Mouse (Mus musculus): ENCODE results near the gene Il23a. TPM values are rescaled to one million over a fixed set of nuclear protein-coding genes. Genes with fewer than 3 reads are reported as not detected.
A peak's percentile ranks its signal among the peaks of the same experiment; 100 is the strongest.

The Il23a gene
- total RNA-seq, 2 experiments from 2014 or later: 0.27 TPM; not detected in 1

DNA sequence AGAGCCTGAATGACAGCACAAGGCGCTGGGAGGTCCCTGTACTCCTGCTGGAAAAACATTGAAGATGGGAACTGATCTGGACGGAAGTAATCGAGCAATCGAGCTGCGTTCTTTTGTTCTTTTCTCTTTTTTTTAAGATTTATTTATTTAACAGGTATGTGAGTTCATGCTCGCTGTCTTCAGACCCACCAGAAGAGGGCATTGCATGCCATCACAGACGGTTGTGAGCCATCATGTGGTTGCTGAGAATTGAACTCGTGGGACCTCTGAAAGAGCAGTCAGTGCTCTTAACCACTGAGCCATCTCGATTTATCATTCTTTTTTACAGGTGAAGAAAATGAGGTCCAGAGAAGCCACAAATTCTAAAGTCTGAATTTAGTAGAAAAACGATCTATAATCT is 29.1 kb upstream of the Il23a start:
- peak; percentile 47 for TF ChIP-seq CTCF (conservative IDR thresholded peaks at IDR 0.05)
- H3K4me3 ChIP-seq: no peak overlapping the region
- no peak overlapping the region for H3K27ac ChIP-seq
- no peak for DNase-seq (ENCODE audit: low spot score in 2 of 2)

DNA sequence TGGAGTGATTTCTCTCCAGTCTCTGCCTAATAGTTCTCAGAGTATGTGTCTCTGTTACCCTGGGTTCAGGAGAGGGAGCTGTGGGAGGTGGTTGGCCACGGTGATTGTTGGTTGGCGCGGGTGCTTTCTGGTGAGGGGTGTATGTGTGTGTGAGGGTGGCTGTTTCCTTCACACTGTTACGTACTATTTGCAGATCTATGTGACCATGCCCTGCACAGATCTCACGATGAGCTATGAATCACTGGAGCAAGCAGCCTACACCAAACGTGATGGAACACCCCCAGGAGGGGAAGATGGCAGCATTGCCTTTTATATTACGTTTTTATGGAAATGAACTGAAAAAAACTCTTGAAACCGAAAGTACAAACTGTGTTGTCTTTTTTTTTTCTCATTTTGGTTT is 28.3 kb upstream of the Il23a start:
- no peak for DNase-seq (ENCODE audit: low spot score in 2 of 2)
- H3K27ac ChIP-seq: no peak overlapping the region
- TF ChIP-seq CTCF (conservative IDR thresholded peaks at IDR 0.05): no peak

DNA sequence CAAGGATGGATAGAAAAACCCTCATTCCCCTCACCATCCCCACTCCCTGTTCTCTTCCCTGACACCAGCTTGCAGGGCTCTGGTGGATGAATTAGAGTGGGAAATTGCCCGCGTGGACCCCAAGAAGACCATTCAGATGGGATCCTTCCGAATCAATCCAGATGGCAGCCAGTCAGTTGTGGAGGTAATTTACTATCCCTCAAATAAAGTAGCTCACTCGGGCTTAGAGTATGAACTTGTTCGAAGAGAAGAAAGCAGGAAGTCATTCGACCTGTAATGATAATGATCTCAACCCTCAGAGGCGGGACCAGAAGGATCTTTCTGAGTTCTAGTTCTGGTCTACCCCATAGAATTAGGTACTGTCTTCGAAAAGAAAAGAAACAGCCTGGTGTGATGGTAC is 25.0 kb upstream of the Il23a start:
- H3K4me3 ChIP-seq: peak overlapping the region; percentile 92
- H3K27ac ChIP-seq: peak overlapping the region; percentile 98
- no peak for TF ChIP-seq CTCF (conservative IDR thresholded peaks at IDR 0.05)
- DNase-seq (ENCODE audit: low spot score in 2 of 2): no peak

More for the DNA sequence above, 28.3 kb upstream of the Il23a start:
- H3K4me3 ChIP-seq: no peak overlapping the region

DNA sequence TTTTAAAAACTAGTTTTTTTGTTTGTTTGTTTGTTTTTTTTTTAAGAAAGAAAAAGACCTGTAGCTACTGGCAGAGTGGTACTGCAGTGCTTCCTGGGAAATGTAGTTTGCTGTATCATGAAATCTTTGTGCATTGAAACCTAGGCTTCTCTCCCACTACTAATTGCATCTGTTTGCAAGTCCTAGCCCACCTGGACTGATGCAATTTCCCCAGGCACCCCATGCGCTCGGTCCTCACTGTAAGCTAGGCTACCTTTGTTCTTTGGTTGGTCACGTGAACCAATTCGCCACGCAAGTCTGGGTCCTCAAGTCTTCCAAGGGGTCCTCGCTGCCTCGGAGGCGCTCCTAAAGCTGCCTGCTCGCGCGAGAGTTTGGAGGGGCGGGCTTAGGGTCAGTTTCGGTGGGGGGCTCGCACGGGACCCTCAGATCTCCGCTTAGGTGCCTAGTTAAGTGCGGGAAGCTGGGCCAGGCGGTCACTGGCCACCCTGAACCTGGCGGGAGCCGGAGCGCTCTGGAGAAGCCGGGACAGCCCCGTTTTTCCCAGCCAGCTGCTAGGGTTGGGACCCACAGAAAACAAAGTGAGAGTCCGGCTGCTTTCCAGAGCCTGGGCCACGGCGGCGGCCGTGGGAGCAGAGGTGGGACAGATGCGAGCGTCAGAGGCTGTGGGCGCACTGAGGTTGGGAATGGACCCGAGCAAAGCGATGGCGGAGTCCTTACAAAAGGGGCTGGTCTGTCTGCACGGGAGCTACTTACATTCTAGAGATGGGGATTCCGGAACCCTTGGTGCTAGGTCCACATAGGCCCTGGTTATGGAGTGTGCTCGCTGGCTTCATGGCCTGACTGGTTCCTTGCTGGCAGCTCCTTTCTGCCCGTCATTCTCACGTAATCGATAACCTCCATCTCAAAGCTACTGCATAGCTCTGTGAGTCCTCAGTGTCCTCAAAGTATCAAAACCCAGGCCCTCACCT is 23.9 kb upstream of the Il23a start, which contains the start of gene Cnpy2:
Gene Cnpy2 (plus strand): TSS at position 319 of the 968 bp plus-strand sequence.
- TF ChIP-seq CTCF (conservative IDR thresholded peaks at IDR 0.05): no peak
- H3K4me3 ChIP-seq: peak within 1 kb of the TSS; percentile 92
- H3K27ac ChIP-seq: peak within 1 kb of the TSS; percentile 98
- peak; percentile 77 to 79 for DNase-seq (ENCODE audit: low spot score in 2 of 2)

GRCm38 (mm10) chr10:128321641-128322040 is 23.1 kb upstream of the Il23a start:
- H3K27ac ChIP-seq: peak overlapping the region; percentile 98
- no peak for TF ChIP-seq CTCF (conservative IDR thresholded peaks at IDR 0.05)

DNA sequence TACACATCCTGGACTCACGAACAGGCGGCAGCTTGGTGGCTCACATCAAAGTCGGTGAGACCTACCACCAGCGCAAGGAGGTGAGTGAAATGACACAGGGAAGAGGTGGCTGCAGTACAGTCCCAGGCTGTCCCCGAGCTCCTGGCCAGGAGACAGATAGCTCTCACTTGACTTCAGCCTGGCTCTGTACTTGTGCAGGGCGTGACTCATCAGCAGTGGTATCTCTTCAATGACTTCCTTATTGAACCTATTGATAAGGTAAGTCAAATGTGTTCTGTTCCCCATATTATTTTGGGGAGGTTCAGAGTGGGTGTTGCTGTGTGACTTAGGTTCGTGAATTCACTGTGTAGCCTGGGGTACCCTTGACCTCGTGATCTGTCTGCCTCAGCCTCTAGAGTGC is 17.0 kb upstream of the Il23a start:
- DNase-seq (ENCODE audit: low spot score in 2 of 2): no peak
- TF ChIP-seq CTCF (conservative IDR thresholded peaks at IDR 0.05): no peak

More at GRCm38 (mm10) chr10:128321641-128322040, 23.1 kb upstream of the Il23a start:
- no peak for DNase-seq (ENCODE audit: low spot score in 2 of 2)
- H3K4me3 ChIP-seq: peak overlapping the region; percentile 92

DNA sequence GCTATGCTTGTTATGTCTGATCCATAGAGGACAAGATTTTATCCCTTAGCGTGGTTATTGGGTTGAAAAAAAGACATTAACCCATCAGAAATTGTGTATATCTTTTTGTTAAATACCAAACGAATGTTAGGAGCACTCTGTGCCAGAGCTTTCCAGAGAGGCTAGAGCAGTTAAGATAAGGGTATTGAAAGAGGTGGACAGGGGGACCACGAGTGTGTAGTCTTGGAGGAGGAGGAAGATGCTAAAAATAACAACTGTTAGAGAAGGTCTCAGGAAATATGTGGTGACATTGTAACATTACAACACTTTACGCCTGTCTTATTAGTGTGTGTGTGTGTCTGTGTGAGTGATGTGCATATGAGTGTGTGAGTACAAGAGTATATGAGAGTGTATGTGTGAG is 12.3 kb upstream of the Il23a start:
- Histone ChIP-seq H3K27ac (no peak overlapping the region), H3K4me3 (no peak overlapping the region)
- no peak for DNase-seq (ENCODE audit: low spot score in 2 of 2)
- TF ChIP-seq CTCF (conservative IDR thresholded peaks at IDR 0.05): no peak

More for the DNA sequence above, 17.0 kb upstream of the Il23a start:
- Histone ChIP-seq H3K4me3 (no peak overlapping the region), H3K27ac (no peak overlapping the region)

GRCm38 (mm10) chr10:128310177-128310576 is 11.6 kb upstream of the Il23a start:
- TF ChIP-seq CTCF (conservative IDR thresholded peaks at IDR 0.05): no peak
- Histone ChIP-seq H3K4me3 (no peak overlapping the region), H3K27ac (no peak overlapping the region)
- no peak for DNase-seq (ENCODE audit: low spot score in 2 of 2)

GRCm38 (mm10) chr10:128309654-128310053 is 11.1 kb upstream of the Il23a start:
- no peak for TF ChIP-seq CTCF (conservative IDR thresholded peaks at IDR 0.05)
- H3K4me3 ChIP-seq: no peak overlapping the region
- no peak overlapping the region for H3K27ac ChIP-seq
- no peak for DNase-seq (ENCODE audit: low spot score in 2 of 2)

GRCm38 (mm10) chr10:128303126-128304021 is 4.8 kb upstream of the Il23a start, which contains the start of gene Pan2:
Gene Pan2, plus strand, starts transcription at chr10:128303335.
- H3K4me3 ChIP-seq: peak within 1 kb of the TSS; percentile 96
- DNase-seq (ENCODE audit: low spot score in 2 of 2): peak; percentile 99 to 100
- H3K27ac ChIP-seq: peak within 1 kb of the TSS; percentile 99
- no peak for TF ChIP-seq CTCF (conservative IDR thresholded peaks at IDR 0.05)

- H3K27ac ChIP-seq: peak overlapping the region; percentile 99
- no peak for TF ChIP-seq CTCF (conservative IDR thresholded peaks at IDR 0.05)
- no peak for DNase-seq (ENCODE audit: low spot score in 2 of 2)
- peak overlapping the region; percentile 96 for H3K4me3 ChIP-seq
Measured at GRCm38 (mm10) chr10:128302785-128303125, 4.2 kb upstream of the Il23a start.

DNA sequence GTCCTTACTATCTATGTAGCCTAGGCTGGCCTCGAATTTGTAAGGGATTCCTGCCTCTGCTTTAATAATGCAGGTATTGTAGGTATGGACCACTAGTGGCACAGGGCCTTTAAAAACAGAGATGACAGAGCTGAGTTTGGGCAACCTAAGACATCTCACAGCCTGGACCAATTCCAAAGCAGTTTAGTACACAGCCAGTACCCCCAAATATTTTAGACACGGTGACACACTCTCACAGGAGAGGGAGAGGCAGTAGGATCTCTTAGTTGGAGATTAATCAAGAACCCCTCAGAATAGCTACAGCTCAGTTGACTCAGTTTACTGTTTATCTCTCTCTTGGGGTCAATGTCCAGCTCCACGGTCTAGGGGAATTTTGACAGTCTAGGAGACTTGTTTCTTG is 3.8 kb upstream of the Il23a start:
- DNase-seq (ENCODE audit: low spot score in 2 of 2): no peak
- TF ChIP-seq CTCF (conservative IDR thresholded peaks at IDR 0.05): no peak
- Histone ChIP-seq H3K27ac (peak overlapping the region; percentile 99), H3K4me3 (peak overlapping the region; percentile 96)

- Histone ChIP-seq H3K27ac (no peak overlapping the region), H3K4me3 (no peak overlapping the region)
- no peak for TF ChIP-seq CTCF (conservative IDR thresholded peaks at IDR 0.05)
- no peak for DNase-seq (ENCODE audit: low spot score in 2 of 2)
Measured at GRCm38 (mm10) chr10:128298243-128298642, 309 bp downstream of the Il23a start.

Measured in layer of hippocampus, adult 2 months (tissue).